Mouse (Mus musculus) kidney, adult 2 months (tissue): ENCODE results near the gene Lrrfip2.

Source experiments
- CTCF ChIP-seq: fragments of 200-500 bp; conservative IDR thresholded peaks from 2 replicates; pipeline ENCODE4 v1.5.1; 2011; ENCODE audit warnings: low read depth, mild to moderate bottlenecking, control low read depth, low read length, moderate library complexity, mixed read lengths; ENCODE audit not compliant: insufficient read depth, insufficient read length
- POLR2A ChIP-seq: fragments of 200-500 bp; IDR thresholded peaks from one replicate; pipeline ENCODE4 v1.6.1; 2011; ENCODE audit warnings: low read depth, low read length, control low read depth

GRCm38 (mm10) chr9:111146216-111146798, 28.9 kb downstream of the Lrrfip2 start:
- no peak for TF ChIP-seq POLR2A
- TF ChIP-seq CTCF = no peak
